32 mouse cellular contexts compared by ENCODE assay signal in the genomic region with DNA sequence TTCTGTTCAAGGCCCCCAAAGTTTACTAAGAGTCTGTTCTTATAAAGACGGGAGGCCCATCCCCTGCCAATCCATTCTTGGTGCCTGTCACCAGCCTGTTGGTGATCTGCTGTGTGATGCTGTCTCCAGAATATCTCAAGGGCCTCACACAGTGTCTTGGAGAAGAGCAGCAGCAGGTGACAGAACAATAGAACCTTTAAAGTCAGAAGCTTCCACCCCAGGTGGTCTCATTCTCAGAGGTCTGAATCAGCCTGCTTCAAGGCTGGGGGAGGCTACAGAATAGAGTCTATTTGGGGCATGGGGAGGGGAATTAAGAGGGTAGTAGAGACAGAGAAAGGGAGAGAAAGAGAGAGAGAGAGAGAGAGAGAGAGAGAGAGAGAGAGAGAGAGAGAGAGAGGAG. TPM values are rescaled to one million over a fixed set of nuclear protein-coding genes. Genes with fewer than 3 reads are reported as not detected.
"Had no signal": no experiment of that assay in that cellular context is flagged by ENCODE, and none has a peak within 500 bp of the region (broad histone marks: within the 10 kb centered on the region; RNA-seq: fewer than 3 reads in every experiment).

No protein-coding gene starts in this region.

- H3K4me3 ChIP-seq: heart, adult 2 months; heart, embryonic 13.5 days; heart, embryonic 15.5 days; hindbrain, embryonic 13.5 days; hindbrain, embryonic 15.5 days; kidney, embryonic 15.5 days; limb, embryonic 13.5 days; limb, embryonic 15.5 days; liver, embryonic 12.5 days had no signal

- H3K27me3 ChIP-seq: heart, embryonic 13.5 days; heart, embryonic 15.5 days; hindbrain, embryonic 13.5 days; hindbrain, embryonic 15.5 days; kidney, embryonic 15.5 days; limb, embryonic 13.5 days; limb, embryonic 15.5 days; liver, embryonic 12.5 days had no signal

- ATAC-seq: hindbrain, postnatal 0 days; intestine, embryonic 16.5 days; liver, embryonic 12.5 days had no signal

- DNase-seq: gastrocnemius, postnatal 14 days; gastrocnemius, postnatal 36 days; heart, adult 11 months; heart, adult 2 months; heart, postnatal 14 days; heart, postnatal 36 days; kidney, adult 11 months; kidney, adult 2 months; kidney, adult 9 months; kidney, postnatal 14 days; kidney, postnatal 36 days; layer of hippocampus, adult 9-11 months; layer of hippocampus, postnatal 36 days; left cerebral cortex, postnatal 4 days had no signal

- H3K36me3 ChIP-seq: heart, embryonic 13.5 days; heart, embryonic 15.5 days; hindbrain, embryonic 13.5 days; hindbrain, embryonic 15.5 days; kidney, embryonic 15.5 days; limb, embryonic 13.5 days; limb, embryonic 15.5 days; liver, embryonic 12.5 days had no signal

- H3K4me1 ChIP-seq: heart, embryonic 13.5 days; heart, embryonic 15.5 days; hindbrain, embryonic 13.5 days; hindbrain, embryonic 15.5 days; kidney, embryonic 15.5 days; limb, embryonic 13.5 days; limb, embryonic 15.5 days; liver, embryonic 12.5 days had no signal

- H3K27ac ChIP-seq: heart, adult 2 months; heart, embryonic 13.5 days; heart, embryonic 15.5 days; hindbrain, embryonic 13.5 days; hindbrain, embryonic 15.5 days; hindbrain, postnatal 0 days; kidney, embryonic 15.5 days; kidney, postnatal 0 days; limb, embryonic 13.5 days; limb, embryonic 15.5 days; liver, embryonic 12.5 days had no signal

RNA-seq across cellular contexts. Expression of gene Wdr20rt, which starts 18.9 kb away (rescaled TPM):
- polyA plus RNA-seq: heart, adult 2 months; heart, embryonic 11.5 days; heart, embryonic 13.5 days; heart, embryonic 15.5 days; heart, postnatal 0 days; hindbrain, embryonic 11.5 days; hindbrain, embryonic 13.5 days; hindbrain, embryonic 15.5 days; hindbrain, postnatal 0 days; intestine, embryonic 14.5 days; intestine, embryonic 16.5 days; kidney, adult 2 months; kidney, embryonic 15.5 days; kidney, postnatal 0 days; large intestine, adult 2 months; limb, embryonic 11.5 days; limb, embryonic 13.5 days; limb, embryonic 15.5 days; liver, adult 2 months; liver, embryonic 12.5 days had no signal
